ENCODE assay signal across 14 mouse cellular contexts in the genomic region with DNA sequence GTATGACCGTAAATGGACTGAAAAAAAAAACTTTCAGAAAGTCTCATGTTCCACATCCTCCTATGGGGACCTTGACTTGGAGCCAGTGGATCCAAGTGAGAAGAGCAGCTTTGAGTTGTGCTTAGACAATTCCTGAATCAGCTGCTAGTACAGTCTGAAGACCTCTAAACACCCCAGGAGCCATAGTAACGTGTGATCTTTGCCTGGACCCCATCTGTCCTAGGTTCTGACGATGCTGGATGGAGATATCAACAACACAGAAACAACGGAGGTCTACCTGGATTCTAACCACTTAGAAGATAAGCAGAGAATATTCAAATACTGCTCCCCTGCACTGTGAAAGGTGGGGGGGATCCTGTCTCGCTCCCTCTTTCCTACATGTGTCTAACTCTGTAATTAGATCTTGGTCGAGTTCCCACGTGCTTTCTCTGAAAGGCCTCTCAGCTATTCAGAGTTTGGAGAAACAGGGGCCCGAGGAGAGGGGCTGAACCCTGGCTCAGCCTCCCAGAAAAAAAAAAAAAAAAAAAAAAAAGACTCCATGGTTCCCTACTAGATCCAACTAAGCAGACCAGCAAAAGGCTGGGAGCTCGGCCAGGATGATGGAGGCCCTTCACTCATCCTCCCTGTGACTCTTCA.
DNase-seq lines count a peak whose midpoint lies in the region; ATAC-seq and TF ChIP-seq lines count a peak whose summit lies in the region.
"Had no signal": no experiment of that assay in that cellular context is flagged by ENCODE, and none has a peak within 500 bp of the region (broad histone marks: within the 10 kb centered on the region; RNA-seq: fewer than 3 reads in every experiment).

No protein-coding gene starts in this region.

- H3K9me3 ChIP-seq in forebrain, embryonic 14.5 days (replicated peaks; ENCODE audit: control insufficient read depth, low read length), result no peaks in the 10 kb centered on the region; the same call in 1 of the 2 replicates
- 0 out of 2 replicates have a peak, but pooled peaks cover 3% of the 10 kb centered on the region for H3K9me3 ChIP-seq in forebrain, embryonic 13.5 days (replicated peaks)
- H3K9me3 ChIP-seq in kidney, embryonic 15.5 days (replicated peaks), result no peaks in the 10 kb centered on the region
- H3K9me3 ChIP-seq in intestine, postnatal 0 days (ENCODE audit: control insufficient read depth), result no peaks in the 10 kb centered on the region
- H3K9me3 ChIP-seq: liver, embryonic 13.5 days had no signal

- H3K9ac ChIP-seq in forebrain, embryonic 14.5 days (ENCODE audit: low read length), result no peak overlapping the region
- no peak overlapping the region for H3K9ac ChIP-seq in forebrain, embryonic 13.5 days
- no peak overlapping the region for H3K9ac ChIP-seq in kidney, embryonic 15.5 days
- H3K9ac ChIP-seq in intestine, postnatal 0 days (ENCODE audit: low read depth, low read length), result no peak overlapping the region
- H3K9ac ChIP-seq: forebrain, embryonic 12.5 days; liver, embryonic 13.5 days had no signal

- DNase-seq in forebrain, embryonic 14.5 days (ENCODE audit: low spot score), result peak; percentile 57
- DNase-seq in kidney, postnatal 14 days, result no peak
- DNase-seq in lung, postnatal 36 days, result peak; percentile 35
- no peak for DNase-seq in frontal cortex, postnatal 25 days (ENCODE audit: low spot score in 2 of 2)
- no peak for DNase-seq in adipocyte (ENCODE audit: low spot score)
- DNase-seq: adrenal gland, postnatal 10 days; cerebellum, adult 9-11 months; gastrocnemius, adult 2 months; heart, postnatal 14 days; liver, embryonic 13.5 days had no signal

- H3K27me3 ChIP-seq in forebrain, embryonic 14.5 days (replicated peaks; ENCODE audit: control insufficient read depth, insufficient read depth, low read length), result no peaks in the 10 kb centered on the region
- no peaks in the 10 kb centered on the region for H3K27me3 ChIP-seq in forebrain, embryonic 13.5 days
- H3K27me3 ChIP-seq in kidney, embryonic 15.5 days, result no peaks in the 10 kb centered on the region
- no peaks in the 10 kb centered on the region for H3K27me3 ChIP-seq in intestine, postnatal 0 days (replicated peaks; ENCODE audit: control insufficient read depth, insufficient read depth, low read length)
- H3K27me3 ChIP-seq: liver, embryonic 13.5 days had no signal

- no peaks in the 10 kb centered on the region for H3K36me3 ChIP-seq in forebrain, embryonic 14.5 days (ENCODE audit: control insufficient read depth, insufficient read depth, low read length)
- H3K36me3 ChIP-seq in forebrain, embryonic 13.5 days (ENCODE audit: poor library complexity, severe bottlenecking), result no peaks in the 10 kb centered on the region
- no peaks in the 10 kb centered on the region for H3K36me3 ChIP-seq in kidney, embryonic 15.5 days
- H3K36me3 ChIP-seq in intestine, postnatal 0 days (ENCODE audit: control insufficient read depth, insufficient read depth), result no peaks in the 10 kb centered on the region
- H3K36me3 ChIP-seq: forebrain, embryonic 12.5 days; liver, embryonic 13.5 days had no signal

- TF ChIP-seq CTCF in intestine, postnatal 0 days (IDR thresholded peaks at IDR 0.05; ENCODE audit: low read depth), result no peak

- H3K4me1 ChIP-seq in forebrain, embryonic 14.5 days (ENCODE audit: control insufficient read depth, insufficient read depth, low read length), result peaks cover 33% of the 10 kb centered on the region
- peaks cover 52% of the 10 kb centered on the region for H3K4me1 ChIP-seq in forebrain, embryonic 13.5 days
- peaks cover 68% of the 10 kb centered on the region for H3K4me1 ChIP-seq in kidney, embryonic 15.5 days
- H3K4me1 ChIP-seq in intestine, postnatal 0 days (replicated peaks; ENCODE audit: control insufficient read depth, insufficient read depth, low read length), result no peaks in the 10 kb centered on the region
- H3K4me1 ChIP-seq: liver, embryonic 13.5 days had no signal

- WGBS in forebrain, embryonic 14.5 days, result 64% methylated on average over 9 of the region's 9 CpGs
- 68% methylated on average over 9 of the region's 9 CpGs for WGBS in forebrain, embryonic 13.5 days
- WGBS in kidney, embryonic 15.5 days, result 45% methylated on average over 9 of the region's 9 CpGs
- WGBS in intestine, postnatal 0 days, result 49% methylated on average over 9 of the region's 9 CpGs

- no peak overlapping the region for H3K4me3 ChIP-seq in forebrain, embryonic 14.5 days (ENCODE audit: low read depth, low read length)
- H3K4me3 ChIP-seq in forebrain, embryonic 13.5 days, result no peak overlapping the region
- H3K4me3 ChIP-seq in kidney, embryonic 15.5 days (replicated peaks), result no peak overlapping the region
- H3K4me3 ChIP-seq in intestine, postnatal 0 days (ENCODE audit: low read depth, low read length), result no peak overlapping the region
- H3K4me3 ChIP-seq: forebrain, embryonic 12.5 days; gastrocnemius, adult 2 months; liver, embryonic 13.5 days had no signal

- ATAC-seq in forebrain, embryonic 14.5 days, result no peak
- no peak for ATAC-seq in forebrain, embryonic 13.5 days
- no peak for ATAC-seq in kidney, embryonic 15.5 days (replicated peaks; ENCODE audit: low FRiP score)
- no peak for ATAC-seq in intestine, postnatal 0 days

- H3K27ac ChIP-seq in forebrain, embryonic 14.5 days (ENCODE audit: low read depth, low read length), result no peak overlapping the region
- H3K27ac ChIP-seq in forebrain, embryonic 13.5 days, result no peak overlapping the region
- H3K27ac ChIP-seq in kidney, embryonic 15.5 days, result peak overlapping the region; percentile 71
- H3K27ac ChIP-seq in intestine, postnatal 0 days (ENCODE audit: low read depth, low read length), result peak overlapping the region; percentile 16; the same call in 1 of the 2 replicates
- H3K27ac ChIP-seq: forebrain, embryonic 12.5 days; gastrocnemius, adult 2 months; liver, embryonic 13.5 days had no signal

- H3K4me2 ChIP-seq in forebrain, embryonic 14.5 days (ENCODE audit: low read length), result no peak overlapping the region
- no peak overlapping the region for H3K4me2 ChIP-seq in forebrain, embryonic 13.5 days
- H3K4me2 ChIP-seq in kidney, embryonic 15.5 days, result no peak overlapping the region
- H3K4me2 ChIP-seq in intestine, postnatal 0 days (replicated peaks; ENCODE audit: low read depth), result no peak overlapping the region
- H3K4me2 ChIP-seq: forebrain, embryonic 12.5 days; liver, embryonic 13.5 days had no signal

Comparison
In these comparisons a context has a peak if more than half of its experiments do, and no peak if none do; other contexts are left out.
1. DNase-seq: peak in forebrain, embryonic 14.5 days (single experiment) and lung, postnatal 36 days (single experiment); none in kidney, postnatal 14 days (single experiment), frontal cortex, postnatal 25 days (0 of 2) and adipocyte (single experiment).
2. H3K27ac ChIP-seq: peak in kidney, embryonic 15.5 days (single experiment) and intestine, postnatal 0 days (single experiment); none in forebrain, embryonic 14.5 days (single experiment) and forebrain, embryonic 13.5 days (single experiment).